Mouse (Mus musculus) gastrocnemius, postnatal 4 days (tissue): ENCODE results near the gene Pebp1. TPM values are rescaled to one million over a fixed set of nuclear protein-coding genes. Genes with fewer than 3 reads are reported as not detected.

Experiments used
- DNase-seq, 2 experiments: peaks; one replicate each; pipeline ENCODE4 v3.0.0; 2021 to 2022; ENCODE audit warnings: low spot score in 2 of 2, mixed read lengths in 2 of 2
- total RNA-seq, 2 experiments: library from RNA; stranded (reverse); gene quantifications; 2 replicates each; pipeline ENCODE4 v1.2.3; 2021

Pebp1 gene
- total RNA-seq, 2 experiments from 2014 or later = 301 to 327 TPM

DNA sequence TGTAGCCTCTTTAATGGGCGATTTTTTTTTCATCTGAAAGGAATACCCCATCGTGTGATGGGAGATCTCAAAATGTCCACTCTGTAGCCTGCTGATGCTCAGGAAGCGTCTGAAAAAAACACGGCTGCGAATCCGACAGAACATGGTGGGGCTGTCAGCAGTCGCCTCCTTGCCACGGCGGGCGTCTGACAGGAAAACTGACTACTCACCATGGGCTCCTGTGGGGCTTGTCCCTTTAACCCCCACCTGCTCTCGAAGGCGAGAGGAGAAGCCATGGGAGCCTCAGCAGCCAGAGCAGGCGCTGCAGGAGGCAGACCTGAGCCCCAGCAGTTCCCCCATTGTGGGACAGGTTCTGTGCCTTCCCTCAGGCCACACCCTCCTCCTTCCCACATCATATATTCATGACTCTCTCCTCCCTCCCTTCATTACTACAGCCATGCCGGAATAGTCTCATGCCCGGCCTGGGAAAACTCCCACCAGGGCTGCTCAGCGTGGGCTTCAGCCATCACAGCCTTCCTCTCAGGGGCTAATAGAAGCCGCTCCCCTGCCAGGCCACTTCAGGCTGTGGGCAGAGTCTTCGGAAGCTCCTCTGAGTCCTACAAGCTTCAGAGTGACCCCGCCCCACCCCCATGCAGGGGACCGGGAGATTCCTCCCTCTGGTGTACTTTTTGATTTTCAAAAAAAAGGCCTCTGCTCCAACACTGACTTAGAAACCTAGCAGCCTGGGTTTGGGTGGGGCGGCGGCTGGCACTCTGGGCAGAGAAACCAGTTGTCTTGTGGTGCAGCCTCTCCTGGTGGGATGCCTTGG is 44.5 kb downstream of the Pebp1 start:
- no peak for DNase-seq

DNA sequence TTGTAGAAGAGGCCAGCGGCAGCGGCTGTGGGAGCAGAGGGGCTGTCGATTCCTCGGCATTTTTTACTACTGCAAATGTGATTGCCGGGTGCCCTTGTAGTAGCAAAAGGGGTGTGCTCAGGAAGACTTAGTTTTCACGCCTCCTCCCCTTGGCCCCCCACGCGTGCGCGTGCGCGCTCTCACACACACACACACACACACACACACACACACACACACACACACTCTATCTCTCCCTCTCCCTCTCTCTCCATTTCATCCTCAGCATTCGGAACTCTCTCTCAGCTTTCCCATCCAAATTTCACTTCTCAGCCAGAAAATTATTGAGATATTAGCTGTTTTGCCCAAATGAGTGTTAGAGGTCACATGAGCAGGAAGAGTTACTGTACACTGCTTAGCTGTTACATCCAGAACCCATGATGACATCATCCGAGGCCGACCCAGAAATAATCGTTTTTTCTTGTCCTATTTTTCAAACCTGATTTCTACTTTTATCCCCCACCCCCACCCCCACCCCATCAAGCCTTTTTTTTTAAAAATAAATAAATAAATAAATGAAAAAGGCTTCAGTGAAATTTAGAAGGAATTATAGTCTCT is 45.4 kb downstream of the Pebp1 start:
- no peak for DNase-seq

DNA sequence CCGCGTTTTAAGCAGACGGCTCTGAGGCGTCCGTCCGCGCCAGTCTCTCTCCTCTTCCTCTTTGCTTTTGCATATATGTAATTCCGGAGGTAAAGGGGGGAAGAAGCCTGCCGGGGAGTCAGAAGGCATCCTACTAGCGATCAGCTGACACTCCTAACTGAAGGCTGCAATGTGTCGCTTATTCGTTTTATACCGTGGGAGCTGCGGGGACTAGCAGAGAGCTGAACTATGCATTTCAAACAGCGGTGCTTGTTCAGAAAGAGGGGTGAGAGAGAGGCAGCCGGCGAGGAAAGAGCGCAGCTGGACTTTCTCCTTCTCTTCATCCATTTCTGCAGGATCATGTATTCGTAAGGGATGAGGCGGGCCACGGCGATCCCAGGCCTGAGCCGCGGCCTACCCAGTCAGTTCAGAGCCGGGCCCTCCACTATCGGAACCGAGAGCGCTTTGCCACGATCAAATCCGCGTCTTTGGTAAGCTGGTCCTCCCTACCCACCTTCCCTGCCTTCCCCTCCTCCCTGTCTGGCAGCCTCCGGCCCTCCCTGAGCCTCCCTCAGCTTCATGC is 46.6 kb downstream of the Pebp1 start:
- no peak for DNase-seq

DNA sequence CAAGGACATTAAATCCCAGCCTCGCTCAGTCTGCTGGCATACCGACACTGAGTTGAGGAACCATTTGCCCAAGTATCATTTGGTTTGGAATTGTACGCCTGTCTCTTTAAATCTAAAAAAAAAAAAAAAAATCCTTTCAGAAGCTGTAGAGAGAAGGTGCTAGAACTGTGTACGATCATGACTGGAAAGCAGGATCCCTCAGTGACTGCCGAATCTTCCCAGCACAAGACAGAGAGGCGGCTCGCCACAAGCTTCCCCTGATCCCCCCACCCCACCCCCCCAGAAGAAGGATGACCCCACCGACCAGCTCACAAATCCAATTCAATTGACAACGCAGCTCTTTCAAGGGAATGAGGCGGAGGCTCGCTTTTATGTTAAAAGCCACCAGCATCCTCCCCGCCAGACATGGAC is 47.1 kb downstream of the Pebp1 start:
- DNase-seq = no peak

DNA sequence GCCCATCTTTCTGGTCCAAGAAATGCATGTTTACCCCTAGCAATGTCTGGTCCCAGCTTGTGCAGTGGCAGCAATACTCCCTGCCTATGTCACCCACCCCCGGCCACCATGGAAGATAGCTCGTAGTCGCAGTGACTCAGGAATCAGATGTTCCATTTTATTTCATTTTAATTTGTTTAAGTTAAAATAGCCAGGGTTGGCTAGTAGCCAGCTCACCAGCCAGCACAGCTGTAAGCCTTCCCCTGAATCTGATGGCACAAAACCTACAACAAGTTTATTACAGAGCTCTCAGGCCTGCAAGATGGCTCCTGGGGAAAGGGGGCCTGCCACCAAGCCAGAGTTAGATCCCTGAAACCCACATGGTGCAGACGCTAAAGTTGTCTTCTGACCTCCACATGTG is 48.3 kb downstream of the Pebp1 start:
- DNase-seq = no peak

DNA sequence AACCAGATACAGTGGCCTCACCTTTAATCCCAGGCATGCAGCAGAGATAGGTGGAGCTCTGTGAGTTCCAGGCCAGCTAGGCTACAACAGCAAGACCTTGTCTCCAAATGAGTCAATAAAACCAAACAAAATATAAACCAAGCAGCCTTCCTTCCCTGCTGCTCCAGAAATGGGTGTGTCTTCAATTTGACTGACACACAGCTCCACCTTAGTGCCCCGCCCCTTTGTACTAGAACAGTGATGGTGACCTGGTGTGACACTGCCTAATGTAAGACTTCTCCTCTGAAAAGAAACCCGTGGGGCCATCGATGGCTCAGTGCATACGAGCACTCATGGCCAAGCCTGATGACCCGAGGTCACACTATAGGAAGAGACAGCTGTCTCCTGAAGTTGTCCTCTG is 50.9 kb downstream of the Pebp1 start:
- no peak for DNase-seq

Other genes with a start within 250 kb of the Pebp1 start
- gene Suds3, start 171.5 kb downstream of the Pebp1 start, total RNA-seq = 10 to 100 TPM; 52.7 to 54.7 TPM
- 10 to 100 TPM; 13.7 to 14.7 TPM for gene Taok3, start 167.5 kb downstream of the Pebp1 start, total RNA-seq
- gene Vsig10, start 31.5 kb upstream of the Pebp1 start, total RNA-seq = 10 to 100 TPM in 1 of 2 experiments, 1 to 10 TPM in 1; 9.7 to 11.7 TPM
- gene Wsb2, start 69.7 kb upstream of the Pebp1 start, total RNA-seq = 100 to 1,000 TPM in 1 of 2 experiments, 10 to 100 TPM in 1; 95.9 to 107 TPM
- gene Rfc5, start 101.4 kb upstream of the Pebp1 start, total RNA-seq = 10 to 100 TPM; 16.7 to 19.9 TPM
- gene Ksr2, start 126.4 kb upstream of the Pebp1 start, total RNA-seq = under 1 TPM; 0.22 to 0.23 TPM